Mouse (Mus musculus): ENCODE measurements around the gene Hdac9. TPM values are rescaled to one million over a fixed set of nuclear protein-coding genes. Genes with fewer than 3 reads are reported as not detected.

Hdac9 gene
- polyA plus RNA-seq, 1 experiment from 2014 or later: 5.1 TPM

DNA sequence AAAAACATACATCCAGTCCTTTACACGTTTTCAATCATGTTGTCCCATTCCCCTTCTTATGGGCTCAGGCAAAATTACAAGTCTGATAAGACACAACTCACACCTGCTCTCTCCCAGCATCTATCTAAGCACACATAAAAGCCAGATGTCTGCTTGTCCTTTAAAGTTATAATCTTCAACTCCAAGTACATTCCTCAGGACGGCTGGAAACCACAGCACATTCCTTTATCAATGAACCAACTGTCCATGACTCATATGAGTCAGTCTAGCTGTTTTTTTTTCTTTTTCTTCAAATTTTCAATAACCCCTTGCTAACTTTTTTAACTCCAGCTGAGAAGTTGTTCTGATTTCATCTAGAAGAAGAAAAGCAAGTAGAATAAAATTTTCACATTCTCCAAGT, 692.4 kb downstream of the Hdac9 start:
- peaks cover 9% of the 10 kb centered on the region for H3K4me1 ChIP-seq
- H3K4me2 ChIP-seq: no peak overlapping the region
- WGBS: 39% methylated on average over 2 of the region's 2 CpGs
- H3K27me3 ChIP-seq: no peaks in the 10 kb centered on the region
- H3K4me3 ChIP-seq (replicated peaks): no peak overlapping the region
- no peaks in the 10 kb centered on the region for H3K9me3 ChIP-seq (replicated peaks)
- H3K27ac ChIP-seq: no peak overlapping the region
- no peak overlapping the region for H3K9ac ChIP-seq
- no peak for ATAC-seq (replicated peaks; ENCODE audit: low FRiP score)
- H3K36me3 ChIP-seq: no peaks in the 10 kb centered on the region

GRCm38 (mm10) chr12:34221014-34221413, 695.9 kb downstream of the Hdac9 start:
- ATAC-seq (replicated peaks; ENCODE audit: low FRiP score): no peak
- H3K9me3 ChIP-seq (replicated peaks): no peaks in the 10 kb centered on the region
- H3K4me2 ChIP-seq: no peak overlapping the region

GRCm38 (mm10) chr12:34220051-34220926, 696.6 kb downstream of the Hdac9 start:
- no peak overlapping the region for H3K27ac ChIP-seq
- H3K4me3 ChIP-seq (replicated peaks): no peak overlapping the region
- H3K36me3 ChIP-seq: no peaks in the 10 kb centered on the region
- 25% methylated on average over 9 of the region's 9 CpGs for WGBS
- H3K4me2 ChIP-seq: no peak overlapping the region
- peaks cover 11% of the 10 kb centered on the region for H3K4me1 ChIP-seq
- H3K27me3 ChIP-seq: no peaks in the 10 kb centered on the region
- H3K9me3 ChIP-seq (replicated peaks): no peaks in the 10 kb centered on the region
- H3K9ac ChIP-seq: no peak overlapping the region
- ATAC-seq (replicated peaks; ENCODE audit: low FRiP score): no peak

More at GRCm38 (mm10) chr12:34221014-34221413, 695.9 kb downstream of the Hdac9 start:
- no peak overlapping the region for H3K27ac ChIP-seq
- peaks cover 9% of the 10 kb centered on the region for H3K4me1 ChIP-seq
- H3K27me3 ChIP-seq: no peaks in the 10 kb centered on the region
- WGBS: 45% methylated on average over 9 of the region's 9 CpGs
- H3K9ac ChIP-seq: no peak overlapping the region
- H3K36me3 ChIP-seq: no peaks in the 10 kb centered on the region
- no peak overlapping the region for H3K4me3 ChIP-seq (replicated peaks)

- peaks cover 15% of the 10 kb centered on the region for H3K4me1 ChIP-seq
- H3K36me3 ChIP-seq: no peaks in the 10 kb centered on the region
- H3K9me3 ChIP-seq (replicated peaks): no peaks in the 10 kb centered on the region
- H3K9ac ChIP-seq: no peak overlapping the region
- ATAC-seq (replicated peaks; ENCODE audit: low FRiP score): no peak
- H3K4me3 ChIP-seq (replicated peaks): no peak overlapping the region
- H3K4me2 ChIP-seq: no peak overlapping the region
- WGBS: 89% methylated on average over 2 of the region's 2 CpGs
- peaks cover 6% of the 10 kb centered on the region; the same call in 1 of the 2 replicates for H3K27me3 ChIP-seq
- H3K27ac ChIP-seq: no peak overlapping the region
Observed at GRCm38 (mm10) chr12:34218561-34218960, 698.3 kb downstream of the Hdac9 start.

DNA sequence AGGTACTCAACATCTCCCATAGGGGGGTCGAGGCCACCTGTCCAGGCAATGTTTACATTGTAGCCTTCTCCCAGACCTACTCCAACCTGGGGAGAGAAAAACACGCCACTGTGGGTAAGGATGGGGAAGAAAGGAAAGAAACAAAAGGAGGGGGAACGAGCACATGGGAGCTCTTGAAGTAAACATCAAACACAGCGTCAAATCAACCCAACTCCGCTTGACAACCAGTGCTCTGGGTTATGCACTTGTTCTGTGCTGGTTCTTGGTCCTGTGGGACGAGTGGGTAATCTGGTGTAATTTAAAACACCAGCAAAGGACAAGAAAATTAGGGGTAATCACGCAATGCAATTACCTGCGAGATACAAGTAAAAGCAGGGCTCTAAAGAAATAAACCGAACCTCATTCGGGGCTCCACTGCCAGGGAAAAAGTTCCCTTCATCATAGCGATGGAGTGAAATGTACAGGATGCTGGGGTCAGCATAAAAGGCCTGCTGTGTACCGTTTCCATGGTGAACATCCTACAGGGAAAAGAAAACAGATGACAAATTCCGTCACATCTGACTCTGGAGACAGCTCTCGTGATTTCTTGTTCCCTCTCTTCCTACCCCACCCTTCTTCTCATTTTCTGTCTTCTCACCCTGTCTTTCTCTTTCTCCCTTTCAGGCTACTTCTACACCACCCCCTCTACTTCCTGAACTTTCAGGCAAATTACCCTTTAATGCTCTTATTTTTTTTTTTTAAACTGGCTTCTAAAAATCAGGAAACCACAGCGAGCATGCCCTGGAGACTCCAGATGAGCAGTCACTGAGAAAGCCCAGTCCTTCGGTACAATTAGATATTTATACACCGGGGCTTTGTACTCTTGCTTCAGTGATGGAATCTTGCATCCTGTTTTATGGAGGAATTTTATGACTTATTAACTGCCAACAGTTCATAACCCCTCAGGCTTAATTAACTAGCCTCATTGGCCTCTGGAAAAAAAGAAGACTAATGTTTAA, 701.6 kb downstream of the Hdac9 start:
- H3K27me3 ChIP-seq: peaks cover 6% of the 10 kb centered on the region; the same call in 1 of the 2 replicates
- ATAC-seq (replicated peaks; ENCODE audit: low FRiP score): no peak
- H3K4me3 ChIP-seq (replicated peaks): no peak overlapping the region
- peaks cover 8% of the 10 kb centered on the region; the same call in 1 of the 2 replicates for H3K4me1 ChIP-seq
- H3K9me3 ChIP-seq (replicated peaks): no peaks in the 10 kb centered on the region
- no peaks in the 10 kb centered on the region for H3K36me3 ChIP-seq
- WGBS: 25% methylated on average over 17 of the region's 17 CpGs
- H3K4me2 ChIP-seq: 0 out of 2 replicates have a peak overlapping the region, but pooled peaks have one; percentile 10
- H3K27ac ChIP-seq: no peak overlapping the region
- no peak overlapping the region for H3K9ac ChIP-seq

DNA sequence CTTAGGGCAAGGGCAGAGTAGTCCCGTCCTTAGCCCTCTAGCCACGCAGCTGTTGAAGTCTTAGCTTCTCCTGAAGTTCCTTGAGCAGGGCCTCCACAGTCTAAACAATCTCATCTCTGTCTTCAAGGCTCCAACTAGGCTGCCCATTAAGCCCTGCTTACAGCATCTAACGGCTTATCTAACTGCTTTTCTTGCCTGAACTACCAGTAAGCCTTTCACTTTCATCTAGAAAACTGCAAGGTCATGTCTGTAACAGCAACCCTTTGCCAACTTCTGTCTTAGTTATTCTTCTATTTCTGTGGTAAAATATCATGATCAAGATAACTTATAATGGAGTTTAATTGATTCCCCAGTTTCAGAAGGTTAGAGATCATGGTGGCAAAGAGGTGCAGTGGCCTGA, 704.7 kb downstream of the Hdac9 start:
- Histone ChIP-seq H3K4me3 (replicated peaks) (no peak overlapping the region), H3K36me3 (no peaks in the 10 kb centered on the region), H3K27ac (no peak overlapping the region), H3K27me3 (peaks cover 6% of the 10 kb centered on the region; the same call in 1 of the 2 replicates), H3K9ac (no peak overlapping the region), H3K4me1 (peaks cover 6% of the 10 kb centered on the region; the same call in 1 of the 2 replicates), H3K4me2 (no peak overlapping the region), H3K9me3 (replicated peaks) (no peaks in the 10 kb centered on the region)
- 69% methylated on average over 3 of the region's 3 CpGs for WGBS
- no peak for ATAC-seq (replicated peaks; ENCODE audit: low FRiP score)

DNA sequence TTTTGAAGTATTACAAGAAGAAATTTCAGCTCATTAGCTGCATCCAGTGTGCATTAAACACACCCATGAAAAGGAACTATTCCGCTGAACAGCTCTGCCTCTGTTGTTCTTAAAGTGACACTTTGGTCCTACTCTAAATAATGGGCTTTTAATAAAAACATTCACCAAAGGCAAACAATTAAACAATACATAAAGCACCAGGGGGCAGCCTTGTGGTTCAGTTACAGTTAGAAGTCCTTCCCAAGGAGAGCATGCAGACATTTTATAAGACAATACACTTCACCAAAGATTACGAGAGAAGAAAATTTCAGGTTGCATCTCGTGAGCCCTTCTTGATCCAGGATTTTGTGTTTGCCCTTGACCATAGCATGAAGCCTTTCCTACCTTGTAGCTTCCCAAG, 715.4 kb downstream of the Hdac9 start:
- Histone ChIP-seq H3K4me1 (no peaks in the 10 kb centered on the region), H3K9ac (no peak overlapping the region), H3K36me3 (no peaks in the 10 kb centered on the region), H3K4me2 (no peak overlapping the region), H3K4me3 (replicated peaks) (no peak overlapping the region), H3K27me3 (no peaks in the 10 kb centered on the region), H3K27ac (no peak overlapping the region), H3K9me3 (replicated peaks) (no peaks in the 10 kb centered on the region)
- ATAC-seq (replicated peaks; ENCODE audit: low FRiP score): no peak
- WGBS: 78% methylated on average over 3 of the region's 3 CpGs

DNA sequence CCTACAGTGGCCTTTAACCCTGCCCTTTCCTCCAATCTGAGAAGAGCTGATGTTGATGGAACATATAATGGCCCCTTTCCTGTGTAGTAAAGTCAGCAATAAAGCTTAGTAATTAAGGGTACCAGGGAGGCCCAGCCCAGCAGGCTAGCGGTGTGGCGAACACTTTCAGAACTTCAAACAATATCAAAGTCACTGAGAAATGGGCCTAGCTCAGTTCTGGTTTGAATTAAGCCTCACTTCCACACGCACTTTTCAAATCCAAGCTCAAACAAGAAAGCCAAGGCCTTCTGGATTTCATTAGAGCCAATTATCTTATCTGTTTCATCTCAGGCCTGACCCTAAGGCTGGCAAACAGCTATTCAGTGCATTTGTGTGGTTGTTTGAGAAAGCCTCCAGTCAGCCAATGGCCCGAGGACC, 716.9 kb downstream of the Hdac9 start:
- 37% methylated on average over 4 of the region's 4 CpGs for WGBS

GRCm38 (mm10) chr12:34195155-34195828, 721.6 kb downstream of the Hdac9 start:
- Histone ChIP-seq H3K9ac (no peak overlapping the region), H3K4me2 (no peak overlapping the region), H3K4me3 (replicated peaks) (no peak overlapping the region), H3K27me3 (no peaks in the 10 kb centered on the region), H3K27ac (no peak overlapping the region), H3K4me1 (no peaks in the 10 kb centered on the region), H3K9me3 (replicated peaks) (no peaks in the 10 kb centered on the region), H3K36me3 (no peaks in the 10 kb centered on the region)
- no peak for ATAC-seq (replicated peaks; ENCODE audit: low FRiP score)

More for the DNA sequence above, 716.9 kb downstream of the Hdac9 start:
- no peak overlapping the region for H3K27ac ChIP-seq
- H3K4me1 ChIP-seq: no peaks in the 10 kb centered on the region
- H3K27me3 ChIP-seq: no peaks in the 10 kb centered on the region
- no peak overlapping the region for H3K9ac ChIP-seq
- H3K4me3 ChIP-seq (replicated peaks): no peak overlapping the region
- no peak for ATAC-seq (replicated peaks; ENCODE audit: low FRiP score)
- H3K9me3 ChIP-seq (replicated peaks): no peaks in the 10 kb centered on the region
- H3K36me3 ChIP-seq: no peaks in the 10 kb centered on the region
- H3K4me2 ChIP-seq: no peak overlapping the region

DNA sequence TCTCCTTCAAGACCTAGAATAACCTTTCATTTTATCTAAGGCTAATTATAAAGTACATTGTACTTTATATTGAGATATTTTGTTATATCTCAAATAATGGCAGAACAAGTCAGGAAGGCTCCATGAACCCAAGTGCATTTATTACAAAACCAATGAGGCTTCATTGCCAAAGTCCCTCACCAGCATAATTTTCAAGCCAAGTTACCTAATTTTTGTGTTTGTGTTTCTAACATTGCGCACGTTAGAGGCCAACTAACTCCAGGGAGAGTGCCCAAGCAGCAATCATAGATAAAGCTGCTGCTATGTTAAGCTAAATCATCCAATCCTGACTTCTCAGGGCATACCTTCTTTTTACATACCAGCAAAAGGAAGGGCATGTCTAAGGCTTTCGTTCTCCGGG, 722.8 kb downstream of the Hdac9 start:
- Histone ChIP-seq H3K27me3 (no peaks in the 10 kb centered on the region), H3K4me2 (no peak overlapping the region), H3K4me3 (replicated peaks) (no peak overlapping the region), H3K36me3 (no peaks in the 10 kb centered on the region), H3K27ac (no peak overlapping the region), H3K9ac (no peak overlapping the region), H3K4me1 (no peaks in the 10 kb centered on the region), H3K9me3 (replicated peaks) (no peaks in the 10 kb centered on the region)
- ATAC-seq (replicated peaks; ENCODE audit: low FRiP score): no peak
- WGBS: 93% methylated on average over 4 of the region's 4 CpGs

DNA sequence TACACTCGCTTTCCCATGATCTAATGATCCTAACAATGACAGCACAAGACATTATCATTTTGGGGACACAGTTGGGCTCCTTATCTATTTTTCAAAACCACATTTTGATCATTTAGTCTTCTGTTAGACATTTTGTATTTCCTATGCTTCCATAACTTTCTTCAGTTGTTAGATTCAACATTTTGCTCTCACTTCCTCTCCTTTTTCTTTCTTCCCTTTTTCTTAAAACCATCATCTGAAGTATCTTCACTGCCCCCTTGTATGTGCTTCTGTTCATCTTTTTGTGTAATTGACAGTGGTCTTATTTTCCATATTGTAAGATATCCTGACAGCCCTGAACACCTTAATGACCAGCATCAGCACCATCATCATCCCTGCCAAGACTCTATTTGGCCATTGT, 725.6 kb downstream of the Hdac9 start:
- 88% methylated on average over 1 of the region's 1 CpGs for WGBS
- Histone ChIP-seq H3K4me2 (no peak overlapping the region), H3K27me3 (no peaks in the 10 kb centered on the region), H3K36me3 (no peaks in the 10 kb centered on the region), H3K9ac (no peak overlapping the region), H3K27ac (no peak overlapping the region), H3K4me3 (replicated peaks) (no peak overlapping the region), H3K9me3 (replicated peaks) (no peaks in the 10 kb centered on the region), H3K4me1 (no peaks in the 10 kb centered on the region)
- ATAC-seq (replicated peaks; ENCODE audit: low FRiP score): no peak
